ENCODE assay signal across 23 mouse cellular contexts in genomic region chrX:134752584-134752983, GRCm38 (mm10). TPM values are rescaled to one million over a fixed set of nuclear protein-coding genes. Genes with fewer than 3 reads are reported as not detected.
DNase-seq lines count a peak whose midpoint lies in the region; ATAC-seq and TF ChIP-seq lines count a peak whose summit lies in the region.
"Had no signal": no experiment of that assay in that cellular context is flagged by ENCODE, and none has a peak within 500 bp of the region (broad histone marks: within the 10 kb centered on the region; RNA-seq: fewer than 3 reads in every experiment).

No protein-coding gene starts in this region.

- H3ac ChIP-seq in C2C12 (ENCODE audit: control insufficient read depth, insufficient read length, low read depth): no peak overlapping the region

- no peak overlapping the region for H3K4me3 ChIP-seq in heart, embryonic 10.5 days
- H3K4me3 ChIP-seq in heart, embryonic 16.5 days (ENCODE audit: low read length): no peak overlapping the region
- H3K4me3 ChIP-seq in heart, adult 2 months: no peak overlapping the region
- H3K4me3 ChIP-seq in C2C12 (ENCODE audit: insufficient read depth, poor library complexity, severe bottlenecking): no peak overlapping the region
- H3K4me3 ChIP-seq in liver, embryonic 12.5 days: no peak overlapping the region
- H3K4me3 ChIP-seq: embryonic facial prominence, embryonic 15.5 days; hindbrain, embryonic 10.5 days; intestine, embryonic 15.5 days; midbrain, embryonic 12.5 days had no signal

- H3K36me3 ChIP-seq in heart, embryonic 10.5 days: no peaks in the 10 kb centered on the region
- H3K36me3 ChIP-seq in heart, embryonic 16.5 days (ENCODE audit: control insufficient read depth, insufficient read depth): no peaks in the 10 kb centered on the region
- H3K36me3 ChIP-seq in heart, adult 2 months (ENCODE audit: control insufficient read depth, insufficient read depth, low read length): no peaks in the 10 kb centered on the region
- no peaks in the 10 kb centered on the region for H3K36me3 ChIP-seq in C2C12 (ENCODE audit: control insufficient read depth, insufficient read depth)
- no peaks in the 10 kb centered on the region for H3K36me3 ChIP-seq in liver, embryonic 12.5 days
- H3K36me3 ChIP-seq: embryonic facial prominence, embryonic 15.5 days; hindbrain, embryonic 10.5 days; intestine, embryonic 15.5 days; midbrain, embryonic 12.5 days had no signal

- no peak for TF ChIP-seq CTCF in heart, adult 2 months (IDR thresholded peaks at IDR 0.05)
- TF ChIP-seq CTCF in C2C12 (IDR thresholded peaks at IDR 0.05; ENCODE audit: control insufficient read depth, insufficient read depth, insufficient read length): no peak

- no peaks in the 10 kb centered on the region for H3K79me2 ChIP-seq in heart, adult 2 months (replicated peaks; ENCODE audit: control insufficient read depth, insufficient read depth, low read length)
- H3K79me2 ChIP-seq in C2C12 (ENCODE audit: control insufficient read depth, insufficient read depth): no peaks in the 10 kb centered on the region

- no peak for TF ChIP-seq EP300 in heart, adult 2 months (IDR thresholded peaks at IDR 0.05; ENCODE audit: insufficient read depth, low read depth, low read length)

- 36% methylated on average over 4 of the region's 4 CpGs for WGBS in heart, embryonic 10.5 days
- 23% methylated on average over 4 of the region's 4 CpGs for WGBS in heart, embryonic 16.5 days
- 30% methylated on average over 4 of the region's 4 CpGs for WGBS in heart, adult 2 months
- WGBS in liver, embryonic 12.5 days (ENCODE audit: insufficient replicate concordance): 31% methylated on average over 4 of the region's 4 CpGs

- H3K79me3 ChIP-seq in C2C12 (ENCODE audit: low read depth): no peaks in the 10 kb centered on the region

- peak overlapping the region; percentile 42 for H3K27ac ChIP-seq in heart, embryonic 10.5 days
- H3K27ac ChIP-seq in heart, embryonic 16.5 days (ENCODE audit: low read length): peak overlapping the region; percentile 74
- H3K27ac ChIP-seq in heart, adult 2 months: no peak overlapping the region
- no peak overlapping the region for H3K27ac ChIP-seq in liver, embryonic 12.5 days
- H3K27ac ChIP-seq: embryonic facial prominence, embryonic 15.5 days; hindbrain, embryonic 10.5 days; intestine, embryonic 15.5 days; midbrain, embryonic 12.5 days had no signal

- H3K9ac ChIP-seq in heart, embryonic 16.5 days (ENCODE audit: low read length): no peak overlapping the region
- no peak overlapping the region for H3K9ac ChIP-seq in heart, adult 2 months (ENCODE audit: low read depth, low read length)
- no peak overlapping the region for H3K9ac ChIP-seq in liver, embryonic 12.5 days
- H3K9ac ChIP-seq: embryonic facial prominence, embryonic 15.5 days; intestine, embryonic 15.5 days; liver, postnatal 0 days; midbrain, embryonic 12.5 days had no signal

- peaks cover 15% of the 10 kb centered on the region for H3K27me3 ChIP-seq in heart, embryonic 10.5 days (ENCODE audit: insufficient read depth, poor library complexity, severe bottlenecking)
- no peaks in the 10 kb centered on the region for H3K27me3 ChIP-seq in heart, embryonic 16.5 days (ENCODE audit: control insufficient read depth, insufficient read depth, low read length)
- no peaks in the 10 kb centered on the region for H3K27me3 ChIP-seq in heart, adult 2 months (ENCODE audit: control insufficient read depth, insufficient read depth, low read length)
- H3K27me3 ChIP-seq in C2C12 (ENCODE audit: control insufficient read depth, insufficient read depth, insufficient read length): no peaks in the 10 kb centered on the region
- 0 out of 2 replicates have a peak, but pooled peaks cover 5% of the 10 kb centered on the region for H3K27me3 ChIP-seq in liver, embryonic 12.5 days (replicated peaks)
- H3K27me3 ChIP-seq: intestine, embryonic 15.5 days had no signal

- no peak overlapping the region for H3K4me2 ChIP-seq in heart, embryonic 16.5 days (ENCODE audit: low read depth, low read length)
- no peak overlapping the region for H3K4me2 ChIP-seq in liver, embryonic 12.5 days
- H3K4me2 ChIP-seq: embryonic facial prominence, embryonic 15.5 days; intestine, embryonic 15.5 days; midbrain, embryonic 12.5 days had no signal

- ATAC-seq in heart, embryonic 16.5 days (replicated peaks; ENCODE audit: extremely low read depth, insufficient read depth, low FRiP score): no peak
- ATAC-seq in liver, embryonic 12.5 days: no peak
- ATAC-seq: forebrain, embryonic 14.5 days; hindbrain, embryonic 16.5 days; intestine, embryonic 15.5 days; liver, postnatal 0 days had no signal

- H3K4me1 ChIP-seq in heart, embryonic 10.5 days: no peaks in the 10 kb centered on the region
- H3K4me1 ChIP-seq in heart, embryonic 16.5 days (ENCODE audit: control insufficient read depth, insufficient read depth, low read length): peaks cover 6% of the 10 kb centered on the region; the same call in 1 of the 2 replicates
- no peaks in the 10 kb centered on the region; the same call in 1 of the 2 replicates for H3K4me1 ChIP-seq in heart, adult 2 months (ENCODE audit: control insufficient read depth, insufficient read depth, low read length)
- peaks cover 11% of the 10 kb centered on the region for H3K4me1 ChIP-seq in liver, embryonic 12.5 days

- DNase-seq in heart, embryonic 10.5 days (ENCODE audit: low spot score): peak; percentile 77
- no peak for DNase-seq in heart, postnatal 4 days
- no peak for DNase-seq in heart, adult 2 months
- peak; percentile 48 for DNase-seq in NIH3T3 (ENCODE audit: low read depth)
- no peak for DNase-seq in thymus, postnatal 4 days
- DNase-seq: adrenal gland, postnatal 36 days; cerebellum, adult 11 months; cerebellum, postnatal 10 days; kidney, adult 8-10 months; kidney, postnatal 14 days; left cerebral cortex, postnatal 4 days; liver, postnatal 0 days; lung, postnatal 10 days; thymus, postnatal 14 days had no signal

- TF ChIP-seq POLR2A in heart, adult 2 months (IDR thresholded peaks at IDR 0.05; ENCODE audit: insufficient read depth, low read depth, low read length): no peak

- no peaks in the 10 kb centered on the region for H3K9me3 ChIP-seq in heart, embryonic 10.5 days
- H3K9me3 ChIP-seq in heart, embryonic 16.5 days (replicated peaks; ENCODE audit: control insufficient read depth, low read length): no peaks in the 10 kb centered on the region
- no peaks in the 10 kb centered on the region for H3K9me3 ChIP-seq in liver, embryonic 12.5 days (replicated peaks)
- H3K9me3 ChIP-seq: embryonic facial prominence, embryonic 15.5 days; hindbrain, embryonic 10.5 days; intestine, embryonic 15.5 days; midbrain, embryonic 12.5 days had no signal

- intact Hi-C loops in heart, adult 2 months (cut with DNase I): loop anchor here (2.0 kb wide), 1 partner anchor 22 kb away; no protein-coding TSS in a partner anchor

TF ChIP-seq in C2C12, 6 proteins besides CTCF, POLR2A, EP300 and RAD21:
- TF ChIP-seq USF1 (IDR thresholded peaks at IDR 0.05; ENCODE audit: low read depth): no peak
- TF ChIP-seq MYOD1 (IDR thresholded peaks at IDR 0.05; ENCODE audit: control insufficient read depth, insufficient read length, low read depth): peak; percentile 61
- TF ChIP-seq MYOG (IDR thresholded peaks at IDR 0.05; ENCODE audit: control insufficient read depth, extremely low read depth, insufficient read length): no peak

RNA-seq across cellular contexts. Expression of gene Armcx6, which starts 1.4 kb away (rescaled TPM):
- 15.5 and 18.2 TPM in 2 replicates for polyA plus RNA-seq in heart, embryonic 10.5 days (2016; fragmentation: Nextera tagmentation; extraction: Ambion mirVana)
- 10 to 100 TPM in 1 of 2 experiments, 1 to 10 TPM in 1; 8.5 to 12.7 TPM for total RNA-seq in heart, postnatal 4 days (2021)
- 15.5 and 16.5 TPM in 2 replicates for polyA plus RNA-seq in heart, embryonic 16.5 days (2015; fragmentation: Nextera tagmentation; extraction: Ambion mirVana)
- 1 to 10 TPM in 1 of 2 experiments, under 1 TPM in 1; 0.84 to 1.1 TPM for total RNA-seq in heart, adult 2 months (2021)
- polyA plus RNA-seq in heart, adult 2 months (2012; rRNA removed): 0.50 and 0.61 TPM in 2 replicates
- 6.0 TPM for polyA plus RNA-seq in C2C12 (2012; fragmentation: generic; extraction: Trizol)
- 7.2 and 8.1 TPM in 2 replicates for polyA plus RNA-seq in liver, embryonic 12.5 days (2016; fragmentation: Nextera tagmentation; extraction: Ambion mirVana)

RNA-seq across cellular contexts. Expression of gene Armcx3, which starts 3.8 kb away (rescaled TPM):
- polyA plus RNA-seq in heart, embryonic 10.5 days (2016; fragmentation: Nextera tagmentation; extraction: Ambion mirVana): 70.7 and 82.5 TPM in 2 replicates
- 10 to 100 TPM; 56.7 to 63.6 TPM for total RNA-seq in heart, postnatal 4 days (2021)
- 84.1 and 90.9 TPM in 2 replicates for polyA plus RNA-seq in heart, embryonic 16.5 days (2015; fragmentation: Nextera tagmentation; extraction: Ambion mirVana)
- 10 to 100 TPM; 16.6 to 17.1 TPM for total RNA-seq in heart, adult 2 months (2021)
- 6.8 and 11.1 TPM in 2 replicates for polyA plus RNA-seq in heart, adult 2 months (2012; rRNA removed)
- polyA plus RNA-seq in C2C12 (2012; fragmentation: generic; extraction: Trizol): 14.0 TPM
- 22.1 and 22.8 TPM in 2 replicates for polyA plus RNA-seq in liver, embryonic 12.5 days (2016; fragmentation: Nextera tagmentation; extraction: Ambion mirVana)

RNA-seq across cellular contexts. Expression of gene Armcx1, which starts 34.8 kb away (rescaled TPM):
- polyA plus RNA-seq in heart, embryonic 10.5 days (2016; fragmentation: Nextera tagmentation; extraction: Ambion mirVana): 41.4 and 48.4 TPM in 2 replicates
- 10 to 100 TPM; 17.0 to 18.8 TPM for total RNA-seq in heart, postnatal 4 days (2021)
- polyA plus RNA-seq in heart, embryonic 16.5 days (2015; fragmentation: Nextera tagmentation; extraction: Ambion mirVana): 41.8 and 43.7 TPM in 2 replicates
- total RNA-seq in heart, adult 2 months (2021): 1 to 10 TPM; 4.2 to 4.5 TPM
- polyA plus RNA-seq in heart, adult 2 months (2012; rRNA removed): 2.1 and 3.9 TPM in 2 replicates
- 2.7 TPM for polyA plus RNA-seq in C2C12 (2012; fragmentation: generic; extraction: Trizol)
- 11.4 and 11.6 TPM in 2 replicates for polyA plus RNA-seq in liver, embryonic 12.5 days (2016; fragmentation: Nextera tagmentation; extraction: Ambion mirVana)

RNA-seq across cellular contexts. Expression of gene Armcx2, which starts 56.4 kb away (rescaled TPM):
- polyA plus RNA-seq in heart, embryonic 10.5 days (2016; fragmentation: Nextera tagmentation; extraction: Ambion mirVana): 66.5 and 67.5 TPM in 2 replicates
- 10 to 100 TPM; 54.6 to 58.5 TPM for total RNA-seq in heart, postnatal 4 days (2021)
- 54.2 and 57.4 TPM in 2 replicates for polyA plus RNA-seq in heart, embryonic 16.5 days (2015; fragmentation: Nextera tagmentation; extraction: Ambion mirVana)
- 1 to 10 TPM; 4.9 to 7.8 TPM for total RNA-seq in heart, adult 2 months (2021)
- polyA plus RNA-seq in heart, adult 2 months (2012; rRNA removed): 6.6 and 7.5 TPM in 2 replicates
- 55.5 TPM for polyA plus RNA-seq in C2C12 (2012; fragmentation: generic; extraction: Trizol)
- polyA plus RNA-seq in liver, embryonic 12.5 days (2016; fragmentation: Nextera tagmentation; extraction: Ambion mirVana): 17.8 and 20.3 TPM in 2 replicates

Comparison
In these comparisons a context has a peak if more than half of its experiments do, and no peak if none do; other contexts are left out.
1. DNase-seq: peak in heart, embryonic 10.5 days (single experiment) and NIH3T3 (single experiment); none in heart, postnatal 4 days (single experiment), heart, adult 2 months (0 of 2) and thymus, postnatal 4 days (single experiment).
2. H3K27ac ChIP-seq: peak in heart, embryonic 10.5 days (single experiment) and heart, embryonic 16.5 days (single experiment); none in heart, adult 2 months (single experiment) and liver, embryonic 12.5 days (single experiment).